Mouse (Mus musculus): ENCODE measurements around the gene Cdh6.

DNA sequence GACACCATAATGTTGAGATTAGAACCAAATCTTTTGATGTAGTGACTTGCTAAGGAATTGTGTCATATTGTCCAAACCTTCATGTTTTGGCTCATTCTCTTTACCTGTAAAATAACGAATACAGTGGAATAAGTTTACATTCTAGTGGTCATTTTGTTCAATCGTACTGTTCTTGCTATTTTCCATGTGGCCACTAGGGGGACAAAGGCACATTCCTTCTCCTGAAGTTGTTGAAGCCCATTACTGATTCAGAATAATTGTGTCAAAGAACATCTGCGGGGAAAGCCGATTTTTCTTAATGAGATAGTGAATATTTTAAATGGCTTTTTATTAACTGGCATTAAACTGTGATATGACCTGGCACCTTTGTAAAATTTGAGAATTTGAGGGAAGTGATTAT is 7.5 kb upstream of the Cdh6 start:
- TF ChIP-seq CTCF (IDR thresholded peaks at IDR 0.05; ENCODE audit: borderline replicate concordance, extremely low read depth, insufficient read depth, insufficient read length) (peak; percentile 59; the same call in 1 of the 2 replicates), POLR2A (IDR thresholded peaks at IDR 0.05; ENCODE audit: borderline replicate concordance, extremely low read depth, insufficient read depth, insufficient read length, poor library complexity, severe bottlenecking) (no peak)

Data from brain, embryonic 14.5 days (tissue).